Mouse (Mus musculus) embryo, embryonic 10 days (tissue): ENCODE results near the gene Lama4.

ENCODE experiments used
- DNase-seq: peaks from one replicate; pipeline ENCODE4 v3.0.0-alpha.2; 2015; ENCODE audit warnings: low spot score

Lama4 gene

DNA sequence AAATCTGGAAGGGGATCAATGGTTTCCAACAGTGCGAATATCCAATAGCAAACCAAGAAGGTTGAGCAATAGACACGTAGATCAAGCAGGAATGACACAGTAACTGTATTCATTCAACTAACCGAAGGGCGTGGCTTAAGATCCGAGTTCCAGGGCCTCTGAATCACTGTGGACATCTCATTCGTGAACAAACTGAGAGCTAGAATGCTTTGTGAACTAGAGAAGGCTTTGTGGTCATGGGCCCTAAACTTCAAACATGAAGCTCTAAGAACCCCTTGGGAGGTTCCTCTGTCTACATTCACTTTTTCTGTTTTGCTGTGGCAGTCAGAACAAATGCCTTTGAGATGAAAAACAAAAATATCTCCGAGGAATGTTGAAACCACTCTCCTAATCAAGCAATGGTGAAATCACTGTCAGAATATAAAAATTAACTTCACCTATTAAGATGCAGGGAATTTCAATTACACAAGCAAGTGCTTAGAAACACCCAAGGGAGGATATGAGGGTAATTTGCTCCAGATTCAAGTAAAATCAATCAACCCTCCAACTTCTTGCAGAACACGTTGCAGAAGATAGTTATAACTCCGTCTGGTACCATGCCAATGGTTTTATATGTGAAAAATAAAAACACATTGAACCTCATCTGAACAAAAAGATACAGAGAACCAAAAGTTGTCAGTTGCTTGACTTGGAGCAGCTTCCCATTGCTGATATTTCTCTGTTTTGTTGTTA lies 29.6 kb downstream of the Lama4 start:
- no peak for DNase-seq

DNA sequence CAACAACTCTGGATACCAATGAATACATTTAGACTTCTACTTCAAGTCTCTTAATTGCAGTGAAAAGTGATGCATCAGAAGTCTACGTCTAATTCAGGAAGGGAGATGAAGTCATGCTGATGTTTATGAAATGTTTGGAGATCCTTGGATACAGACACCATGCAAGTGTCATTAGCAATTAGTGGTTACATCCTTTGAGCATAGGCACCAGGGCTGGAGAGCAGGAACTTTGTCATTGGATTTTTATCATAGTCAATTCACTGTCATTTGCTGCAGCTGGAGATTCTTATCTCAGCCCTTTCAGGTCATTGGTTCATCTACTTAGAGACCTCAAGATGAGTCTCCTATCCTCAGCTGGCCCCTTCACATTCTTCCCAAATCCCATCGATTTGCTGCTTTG lies 30.6 kb downstream of the Lama4 start:
- no peak for DNase-seq

DNA sequence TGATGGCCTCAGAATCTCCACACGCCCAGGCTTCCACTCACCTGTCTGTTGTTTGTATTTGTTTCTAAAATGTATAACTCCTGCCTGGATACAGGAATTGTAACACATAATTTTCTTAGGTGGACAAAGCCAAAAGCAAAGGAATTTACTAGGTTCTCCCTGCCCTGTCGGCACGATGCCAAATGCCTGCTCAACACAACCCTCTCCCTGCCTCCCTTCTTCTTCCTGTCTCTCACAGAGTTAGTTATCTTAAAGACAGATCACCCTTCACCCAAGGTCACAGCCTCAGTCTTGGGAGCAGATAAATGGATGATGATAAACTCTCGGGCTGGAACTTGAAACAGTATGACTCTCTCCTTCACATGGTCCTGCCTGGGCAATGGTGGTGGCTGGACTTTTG lies 35.6 kb downstream of the Lama4 start:
- DNase-seq = no peak

DNA sequence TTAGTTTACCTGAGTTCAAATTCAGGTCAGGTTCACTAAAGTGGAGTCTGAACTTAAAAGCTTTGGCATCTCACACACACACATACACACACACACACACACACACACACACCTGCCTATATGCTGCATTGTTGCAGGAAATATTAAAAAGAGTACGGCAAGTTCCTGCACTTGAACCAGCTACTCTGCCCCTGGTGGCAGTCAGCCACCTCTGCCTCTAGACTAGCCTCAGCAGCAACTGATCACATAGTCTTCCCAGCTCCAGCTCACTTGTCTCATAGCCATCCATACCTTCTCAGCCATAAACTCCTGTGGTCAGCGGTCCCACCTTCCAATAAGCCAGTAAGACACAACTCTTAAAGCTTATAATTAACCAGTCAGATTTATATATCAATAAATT lies 37.2 kb downstream of the Lama4 start:
- DNase-seq = no peak

DNA sequence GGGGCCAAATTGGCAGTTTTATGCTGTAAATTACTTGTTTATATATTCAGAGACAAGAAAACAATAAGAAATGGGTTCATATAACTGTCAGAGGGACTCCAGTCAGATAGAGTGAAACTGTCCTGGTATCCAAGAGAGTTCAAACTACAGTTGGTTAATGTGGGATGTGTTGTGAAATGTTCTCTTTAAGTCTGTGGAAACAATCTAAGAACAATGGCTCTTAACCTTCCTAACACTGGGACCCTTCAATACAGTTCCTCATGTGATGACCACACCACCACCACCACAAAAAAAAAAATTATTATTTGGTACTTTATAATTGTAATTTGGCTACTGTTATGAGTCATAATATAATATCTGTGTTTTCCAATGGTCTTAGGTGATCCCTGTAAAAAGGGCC lies 38.2 kb downstream of the Lama4 start:
- DNase-seq = no peak

DNA sequence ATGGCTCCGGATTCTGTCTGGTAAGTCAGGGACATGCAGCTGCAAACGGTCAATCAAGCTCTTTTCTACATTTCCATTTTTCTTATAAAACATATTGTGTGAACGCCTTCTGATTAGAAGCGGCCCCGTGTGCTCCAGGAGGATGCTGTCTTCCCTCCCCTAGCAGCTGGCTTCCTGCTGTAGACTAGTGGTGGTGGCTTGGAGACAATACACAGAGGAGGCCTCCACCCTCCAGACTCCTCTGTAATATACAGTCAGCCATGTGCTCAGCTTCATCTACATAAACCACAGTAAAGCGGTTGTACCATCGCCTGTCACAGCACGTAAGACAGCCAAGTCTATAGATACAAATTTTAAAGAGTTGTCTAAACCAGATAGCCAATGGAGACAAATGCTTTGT lies 40.2 kb downstream of the Lama4 start:
- DNase-seq = no peak

DNA sequence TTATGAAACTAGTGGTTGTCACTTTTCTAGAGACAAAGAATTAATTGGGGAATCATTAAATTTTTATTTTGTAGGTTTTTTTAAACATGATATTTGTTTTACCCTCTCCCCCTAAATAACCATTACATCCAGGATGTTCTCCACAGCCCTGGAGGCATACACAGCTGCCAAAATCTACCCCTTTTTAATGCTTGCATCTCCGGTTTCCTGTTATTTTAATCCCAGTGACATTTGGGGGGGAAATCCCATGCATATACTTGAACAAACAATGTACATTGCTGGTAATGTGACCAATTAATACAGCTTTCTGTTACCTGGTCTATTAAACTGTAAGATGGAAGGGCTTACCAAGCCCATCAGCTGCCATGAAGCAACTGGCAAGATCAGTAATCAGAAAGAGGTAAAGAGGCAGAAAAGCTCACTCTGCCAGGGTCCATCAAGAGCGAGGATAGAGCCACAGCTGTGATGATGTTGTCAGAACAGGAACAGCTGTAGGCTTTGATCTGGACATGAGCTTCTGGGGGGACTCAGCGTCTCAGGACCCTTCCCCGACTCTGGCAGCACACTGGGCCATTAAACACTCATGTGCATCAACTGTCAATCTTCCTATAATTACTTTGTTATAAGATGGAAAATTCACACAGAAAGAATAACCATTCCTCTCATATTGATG lies 41.3 kb downstream of the Lama4 start:
- DNase-seq = no peak

DNA sequence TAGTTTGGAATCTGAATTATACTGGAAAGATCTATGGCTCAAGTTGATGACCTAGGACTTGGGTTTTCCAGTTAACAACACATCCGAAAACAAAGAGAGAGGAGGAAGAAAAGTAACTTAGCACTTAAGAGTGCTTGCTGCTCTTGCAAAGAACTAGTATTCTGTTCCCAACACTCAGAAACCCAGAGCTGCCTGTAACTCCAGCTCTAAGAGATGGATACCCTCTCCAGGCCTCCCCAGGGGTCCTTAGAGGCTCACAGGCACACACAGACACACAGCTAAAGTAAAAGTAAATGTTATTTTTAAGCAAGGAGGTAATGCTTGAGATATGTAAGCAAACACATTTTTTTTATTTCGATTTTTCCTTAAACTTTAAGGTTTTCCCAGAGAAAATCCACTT lies 49.5 kb downstream of the Lama4 start:
- DNase-seq = no peak

DNA sequence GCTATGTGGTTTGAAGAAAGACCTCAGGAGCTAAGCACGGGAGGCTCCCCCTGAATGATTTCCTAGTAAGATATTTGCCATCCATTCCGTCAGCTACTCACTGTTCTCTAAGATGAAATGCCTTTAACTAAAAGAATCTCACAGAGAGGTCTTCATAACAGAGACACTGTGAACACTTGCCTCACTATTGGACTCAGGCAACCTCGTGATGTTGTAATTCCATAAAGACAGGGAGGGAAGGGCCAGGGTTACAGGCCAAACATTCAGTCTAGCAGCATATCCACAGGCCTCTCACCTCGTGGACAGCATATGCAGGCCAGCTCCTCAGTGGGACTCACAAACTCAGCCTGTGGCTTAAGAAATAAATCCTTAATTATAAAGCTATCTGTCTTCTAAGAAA lies 52.7 kb downstream of the Lama4 start:
- DNase-seq = no peak

DNA sequence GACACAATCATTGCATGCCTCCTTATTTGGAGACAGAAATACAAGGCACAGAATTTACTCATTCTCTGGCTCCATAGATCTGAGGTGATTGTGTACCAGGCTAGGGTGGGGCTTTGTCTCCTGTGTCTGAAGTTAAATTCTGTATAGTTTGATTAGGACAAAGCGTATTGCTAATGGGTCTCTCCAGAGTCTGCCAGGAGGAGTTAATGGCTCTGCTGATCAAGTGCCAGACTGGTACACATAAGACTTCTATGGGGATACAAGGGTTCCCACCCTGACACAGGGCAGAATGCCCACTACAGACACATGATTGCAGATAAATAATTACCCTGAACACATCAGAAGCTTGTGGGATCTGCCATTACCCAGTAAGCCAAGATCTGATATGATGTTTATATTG lies 53.3 kb downstream of the Lama4 start:
- DNase-seq = no peak

DNA sequence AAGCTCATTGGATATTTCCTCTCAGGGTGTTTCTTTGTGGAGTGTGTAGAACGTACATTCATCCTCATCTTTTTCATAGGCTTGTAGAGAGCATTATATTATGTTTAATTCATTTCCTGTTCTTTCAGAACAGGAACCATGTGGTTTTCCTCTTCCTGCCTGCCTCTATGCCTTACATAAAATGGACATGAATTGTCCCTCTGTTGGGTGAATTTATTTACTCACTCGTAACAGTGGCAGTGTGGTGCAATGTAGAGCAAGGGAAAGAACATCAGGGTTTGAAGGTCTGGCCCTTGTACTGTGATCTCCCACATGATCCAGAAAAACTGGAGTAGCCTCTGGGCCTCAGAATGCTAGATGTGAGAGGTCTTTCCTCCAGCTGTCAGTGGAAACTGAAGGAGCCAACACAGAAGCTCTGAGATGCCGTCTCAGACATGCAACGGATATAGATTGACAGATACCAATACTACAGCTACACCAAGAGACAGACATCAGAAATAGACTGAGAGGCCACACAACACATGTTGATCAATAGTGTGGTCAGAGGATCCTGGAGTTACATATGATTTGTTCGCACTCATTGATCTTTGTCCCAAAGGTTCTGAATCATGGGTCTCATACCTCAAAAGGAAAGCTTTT lies 58.4 kb downstream of the Lama4 start:
- no peak for DNase-seq

DNA sequence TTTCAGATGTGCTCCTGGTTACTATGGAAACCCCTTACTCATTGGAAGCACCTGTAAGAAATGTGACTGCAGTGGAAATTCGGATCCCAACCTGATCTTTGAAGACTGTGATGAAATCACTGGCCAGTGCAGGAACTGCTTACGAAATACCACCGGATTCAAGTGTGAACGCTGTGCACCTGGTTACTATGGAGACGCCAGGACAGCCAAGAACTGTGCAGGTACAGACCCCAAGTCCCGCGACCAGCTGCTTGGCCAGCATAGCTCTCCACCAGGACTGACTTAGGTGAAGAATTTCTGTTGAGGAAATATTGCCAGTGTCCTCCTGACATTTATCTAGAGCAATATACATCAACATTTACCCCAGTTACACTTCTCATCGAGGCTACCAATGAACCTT lies 61.2 kb downstream of the Lama4 start:
- no peak for DNase-seq

DNA sequence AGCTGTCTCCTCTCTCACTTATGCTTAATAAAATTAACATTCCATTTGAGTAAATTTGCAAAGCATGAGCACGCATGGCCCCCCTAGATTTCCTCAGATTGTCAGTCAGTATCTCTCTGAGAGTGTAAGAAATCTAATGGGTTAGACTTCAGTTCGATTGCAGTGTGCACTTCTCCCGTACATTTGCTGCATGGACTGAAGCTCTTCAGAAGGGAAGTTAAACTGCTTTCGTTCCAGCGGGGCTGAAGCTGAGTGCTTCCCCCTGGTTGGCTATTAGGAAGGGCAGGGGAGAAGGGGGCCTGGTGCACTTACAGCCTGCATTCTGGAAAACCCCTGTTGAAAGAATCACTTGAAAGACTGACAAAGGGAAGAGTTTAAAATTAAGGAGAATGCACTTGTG lies 61.7 kb downstream of the Lama4 start:
- DNase-seq = no peak

DNA sequence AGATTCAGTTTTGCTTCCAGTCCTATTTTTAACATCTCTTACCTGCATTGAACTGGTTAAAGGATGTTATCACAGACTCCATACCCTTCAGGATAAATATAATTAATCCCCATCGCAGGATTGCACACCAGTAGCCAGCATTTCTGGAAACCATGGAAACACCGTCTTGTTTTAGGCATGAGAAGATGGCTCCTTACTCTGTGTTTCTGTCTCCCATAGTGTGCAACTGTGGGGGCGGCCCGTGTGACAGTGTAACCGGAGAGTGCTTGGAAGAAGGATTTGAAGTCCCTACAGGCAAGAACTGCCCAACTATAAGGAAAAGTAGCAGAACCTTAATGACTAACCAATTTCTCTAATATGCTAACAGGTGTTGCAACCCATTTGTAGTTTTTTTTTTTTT lies 63.1 kb downstream of the Lama4 start:
- DNase-seq = no peak

DNA sequence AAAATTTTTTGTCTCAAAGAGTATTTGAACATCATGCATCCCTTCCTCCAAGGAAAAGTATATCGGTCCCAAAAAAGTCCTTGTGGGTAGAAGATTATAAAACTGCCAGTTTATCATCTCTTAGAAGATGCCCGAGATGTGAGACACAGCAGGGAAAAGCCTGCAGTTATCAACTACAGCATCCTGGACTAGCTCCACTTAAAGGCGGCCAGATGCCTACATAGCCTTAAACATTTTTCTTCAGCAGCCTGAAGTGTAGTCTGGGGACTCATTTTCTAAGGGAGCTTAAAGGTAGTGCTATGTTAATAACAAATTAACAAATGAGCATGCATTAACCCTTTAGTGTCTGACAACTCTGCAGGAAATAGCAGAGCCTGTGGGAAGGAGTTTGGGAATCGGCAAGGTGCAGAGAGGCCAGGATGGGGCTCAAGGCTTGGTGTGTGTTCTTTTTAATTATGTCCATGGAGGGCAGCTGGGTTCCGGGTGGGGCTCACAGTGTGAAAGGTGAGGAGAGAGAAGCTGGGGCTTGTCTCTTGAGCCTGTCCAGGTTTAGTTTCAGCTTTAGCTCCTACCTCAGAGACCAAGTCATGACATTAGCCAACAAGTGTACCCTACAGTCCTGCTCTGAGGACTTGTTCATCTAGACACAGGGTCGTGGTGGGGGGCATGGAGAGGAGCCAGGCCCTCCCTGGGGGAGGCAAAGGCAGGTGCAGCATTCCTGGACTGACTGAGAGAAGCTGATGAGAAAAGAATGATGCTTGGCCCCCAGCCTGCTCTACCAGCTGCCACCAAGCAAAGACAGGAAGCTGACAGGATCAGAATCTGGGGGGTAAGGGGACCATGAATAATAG lies 64.2 kb downstream of the Lama4 start:
- no peak for DNase-seq

DNA sequence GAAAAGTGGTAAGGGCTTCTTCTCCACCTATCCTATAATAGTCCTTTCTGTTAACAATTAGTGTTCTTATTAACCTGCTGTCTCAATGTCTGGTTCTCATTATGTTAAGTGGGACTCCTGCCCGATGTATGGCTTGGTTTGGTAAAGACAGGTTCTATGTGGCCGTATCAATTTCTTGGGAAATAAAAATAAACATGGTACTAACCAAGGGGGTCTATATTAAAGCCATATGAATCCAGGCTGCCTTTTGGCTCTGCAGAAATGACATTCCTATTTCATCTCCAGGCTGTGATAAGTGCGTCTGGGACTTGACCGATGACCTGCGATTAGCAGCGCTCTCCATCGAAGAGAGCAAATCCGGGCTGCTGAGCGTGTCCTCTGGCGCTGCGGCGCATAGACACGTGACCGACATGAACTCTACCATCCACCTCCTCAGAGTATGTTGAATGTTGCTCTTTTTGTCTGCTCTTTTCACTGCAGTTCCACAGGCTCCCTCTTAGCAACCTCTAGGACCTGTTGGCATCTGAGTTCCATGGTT lies 64.9 kb downstream of the Lama4 start:
- peak; percentile 49 for DNase-seq

DNA sequence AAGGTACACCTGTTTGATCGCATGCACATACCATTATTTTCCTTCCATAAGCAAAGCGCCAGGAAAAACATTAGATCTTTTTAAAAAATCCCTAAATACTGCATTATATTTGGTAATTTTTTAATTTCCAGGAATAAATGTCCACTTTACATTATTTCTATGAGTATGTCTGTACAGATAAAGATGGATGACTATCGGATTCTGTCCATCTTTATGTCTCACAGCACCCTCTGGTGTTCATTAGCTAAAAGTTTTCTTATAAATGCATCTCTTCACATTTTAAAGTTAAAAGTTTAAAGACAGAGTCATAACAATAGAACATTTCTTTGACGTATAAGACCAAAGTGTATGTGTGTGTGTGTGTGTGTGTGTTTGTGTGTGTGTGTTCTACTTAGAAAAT lies 74.2 kb downstream of the Lama4 start:
- DNase-seq = peak; percentile 67

DNA sequence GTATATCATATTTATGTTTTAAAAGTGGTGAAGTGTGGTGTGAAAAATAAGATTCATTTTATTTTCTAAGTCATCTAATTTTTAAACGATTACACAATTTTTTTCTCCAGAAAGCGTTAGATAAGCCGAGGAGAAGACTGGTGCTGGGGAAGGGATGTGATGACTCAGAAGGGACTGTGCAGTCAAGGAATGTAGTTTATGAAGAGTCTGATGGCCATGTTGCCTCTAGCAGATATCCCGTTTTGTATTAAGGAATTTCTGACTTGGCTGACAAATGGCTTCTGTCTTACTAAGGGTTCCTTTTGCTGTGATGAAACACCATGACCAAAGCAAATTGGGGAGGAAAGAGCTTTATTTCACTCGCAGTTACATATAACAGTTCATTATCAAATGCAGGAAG lies 74.7 kb downstream of the Lama4 start:
- no peak for DNase-seq

DNA sequence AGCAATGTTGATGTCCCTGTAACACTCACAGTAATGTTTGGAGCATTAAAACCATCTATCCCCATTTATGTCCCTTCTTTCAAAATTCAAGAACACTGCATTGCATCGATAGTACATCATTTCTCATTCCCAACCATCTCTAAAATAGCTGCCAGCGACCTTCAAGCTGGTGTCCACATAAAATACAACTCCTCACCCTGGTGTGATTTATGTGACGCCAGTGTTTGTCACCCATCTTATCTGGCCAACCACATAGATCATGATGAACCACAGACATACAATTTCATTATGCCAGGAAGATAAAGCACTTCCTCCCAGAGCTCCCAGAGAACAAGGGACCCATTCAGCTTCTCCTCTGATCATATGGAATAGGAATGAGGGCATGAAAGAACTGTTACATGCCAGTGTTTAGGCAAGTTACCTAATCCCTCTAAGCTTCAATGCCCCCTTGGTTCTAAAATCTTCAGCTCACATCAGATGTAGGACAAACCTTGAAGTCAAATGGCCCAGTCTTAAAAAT lies 79.2 kb downstream of the Lama4 start:
- DNase-seq = peak; percentile 12

DNA sequence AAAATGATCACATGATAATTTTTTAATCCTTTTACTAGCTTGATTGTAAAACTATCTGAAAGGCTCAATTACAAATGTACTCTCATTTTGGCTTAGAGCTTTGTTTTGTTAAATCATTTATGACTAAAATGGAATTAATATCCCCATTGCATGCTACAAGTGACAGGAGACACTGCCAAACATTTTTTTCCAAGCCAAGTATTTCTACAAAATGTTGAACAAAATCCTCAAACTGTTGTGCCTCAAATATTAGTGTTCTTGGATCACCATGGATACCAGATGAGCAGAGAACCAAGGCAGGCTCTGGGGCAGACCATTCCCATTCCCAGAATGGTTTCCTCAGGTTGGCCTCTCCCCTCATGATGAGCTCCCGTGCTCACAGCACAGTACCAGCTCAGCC lies 79.8 kb downstream of the Lama4 start:
- DNase-seq = no peak

DNA sequence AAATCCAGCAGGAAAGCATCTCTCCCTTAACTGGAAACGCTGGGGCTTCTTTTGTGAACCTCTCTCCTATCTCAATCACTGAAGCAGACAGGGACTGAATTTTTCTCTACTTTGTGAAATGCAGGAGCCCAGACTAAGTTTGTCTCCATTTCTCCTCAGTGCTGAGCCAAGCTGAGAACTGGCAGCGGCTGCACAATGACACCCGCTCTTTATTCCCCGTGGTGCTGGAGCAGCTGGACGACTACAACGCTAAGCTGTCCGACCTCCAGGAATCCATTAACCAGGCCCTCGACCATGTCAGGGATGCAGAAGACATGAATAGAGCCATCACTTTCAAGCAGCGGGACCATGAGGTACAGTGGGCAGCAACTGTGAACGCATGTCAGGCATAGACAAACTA lies 82.5 kb downstream of the Lama4 start:
- no peak for DNase-seq
